Mouse (Mus musculus): ENCODE results near the gene Fbxo9. TPM values are rescaled to one million over a fixed set of nuclear protein-coding genes. Genes with fewer than 3 reads are reported as not detected.

Fbxo9 gene
- polyA plus RNA-seq, 1 experiment from 2014 or later: 41.0 TPM

DNA sequence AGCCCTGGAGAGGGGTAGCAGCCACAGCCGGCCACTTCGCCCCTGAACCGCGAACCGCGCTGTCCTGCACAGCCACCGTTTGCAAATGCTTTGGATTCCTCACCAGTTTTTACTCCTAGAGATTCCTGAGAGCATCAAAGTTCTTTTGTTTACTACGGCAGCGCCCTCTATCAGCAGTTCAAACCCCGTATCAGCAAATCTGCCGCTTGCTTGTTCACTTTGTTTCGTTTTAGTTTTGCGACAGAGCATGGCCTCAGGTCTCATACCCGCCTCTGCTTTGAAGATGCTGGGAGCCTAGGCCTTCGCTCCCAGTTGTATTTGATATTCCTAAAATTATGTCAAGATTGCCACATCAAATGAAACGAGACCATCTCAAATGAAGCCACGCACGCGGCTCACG lies 62.1 kb downstream of the Fbxo9 start:
- H3K4me1 ChIP-seq (replicated peaks; ENCODE audit: control insufficient read depth, insufficient read depth): no peaks in the 10 kb centered on the region
- H3K27ac ChIP-seq (replicated peaks): no peak overlapping the region
- no peaks in the 10 kb centered on the region for H3K36me3 ChIP-seq (ENCODE audit: control insufficient read depth, insufficient read depth, low read length)
- no peak overlapping the region for H3K9ac ChIP-seq (ENCODE audit: low read length)
- TF ChIP-seq CTCF (IDR thresholded peaks at IDR 0.05; ENCODE audit: low read depth) (peak; percentile 37), EP300 (optimal IDR thresholded peaks at IDR 0.05) (no peak)
- WGBS: 46% methylated on average over 20 of the region's 20 CpGs
- no peaks in the 10 kb centered on the region for H3K9me3 ChIP-seq (ENCODE audit: control insufficient read depth, low read length)
- H3K27me3 ChIP-seq (ENCODE audit: control insufficient read depth, insufficient read depth, low read length): no peaks in the 10 kb centered on the region
- DNase-seq (ENCODE audit: low spot score) (peak; percentile 33), ATAC-seq (ENCODE audit: low FRiP score, low TSS enrichment) (no peak)
- H3K4me3 ChIP-seq (ENCODE audit: low read depth, low read length): peak overlapping the region; percentile 20; the same call in 1 of the 2 replicates
- H3K4me2 ChIP-seq (replicated peaks; ENCODE audit: low read depth): peak overlapping the region; percentile 39; the same call in 1 of the 2 replicates

DNA sequence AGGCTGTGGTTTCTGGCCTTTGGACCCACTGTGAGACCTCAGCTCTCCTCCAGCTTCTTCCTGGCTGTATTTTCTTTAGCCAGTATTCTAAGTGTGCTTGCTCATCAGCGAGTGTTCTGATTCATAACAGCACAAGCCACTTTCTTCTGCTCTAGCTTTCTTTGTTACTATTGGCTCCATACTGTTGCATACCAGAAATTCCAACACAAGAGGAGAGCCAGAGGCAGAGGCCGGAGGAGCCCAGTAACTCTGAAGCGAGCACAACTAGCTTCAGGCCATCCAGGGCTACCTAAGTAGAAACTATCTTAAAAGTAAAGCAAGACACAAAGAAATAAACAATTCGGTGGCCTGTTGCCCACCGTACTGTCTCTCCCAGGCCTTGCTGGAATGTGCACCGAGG lies 63.7 kb downstream of the Fbxo9 start:
- no peak for ATAC-seq (ENCODE audit: low FRiP score, low TSS enrichment)

DNA sequence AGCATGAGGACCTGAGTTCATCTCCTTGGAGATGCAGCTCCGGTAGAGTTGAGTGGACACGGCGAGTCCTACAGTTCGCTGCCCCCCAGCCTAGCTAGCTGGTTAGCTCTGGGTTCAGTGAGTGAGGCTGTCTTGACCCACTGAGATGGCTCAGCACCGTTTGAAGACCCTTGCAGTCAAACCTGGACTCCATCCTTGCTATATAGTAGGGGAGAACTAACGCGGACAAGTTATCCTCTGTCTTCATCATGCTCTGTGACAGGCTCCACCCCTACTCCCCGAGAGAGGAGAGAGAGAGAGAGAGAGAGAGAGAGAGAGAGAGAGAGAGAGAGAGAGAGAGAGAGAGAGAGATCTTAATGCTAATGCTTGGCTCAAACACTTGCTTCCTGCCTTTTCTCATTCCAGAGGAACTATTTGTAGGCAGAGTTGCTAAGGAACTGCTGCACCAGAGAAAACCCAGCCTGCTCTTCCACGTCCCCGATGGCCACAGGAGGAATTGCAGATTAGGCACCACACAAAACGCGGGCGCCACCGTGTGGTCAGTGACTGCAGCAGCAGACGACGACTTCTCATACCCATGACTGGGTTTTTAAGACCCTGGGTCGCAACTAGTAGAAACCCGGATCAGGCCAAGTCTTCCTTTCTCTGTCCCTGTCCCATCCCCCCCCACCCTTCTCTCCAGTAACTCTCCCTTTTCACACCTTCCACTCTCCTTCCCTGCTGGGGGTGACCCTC lies 69.9 kb downstream of the Fbxo9 start:
- TF ChIP-seq CTCF (IDR thresholded peaks at IDR 0.05; ENCODE audit: low read depth) (peak; percentile 100), EP300 (optimal IDR thresholded peaks at IDR 0.05) (no peak)
- Histone ChIP-seq H3K27ac (replicated peaks) (no peak overlapping the region), H3K4me1 (replicated peaks; ENCODE audit: control insufficient read depth, insufficient read depth) (no peaks in the 10 kb centered on the region), H3K4me3 (ENCODE audit: low read depth, low read length) (no peak overlapping the region), H3K27me3 (ENCODE audit: control insufficient read depth, insufficient read depth, low read length) (no peaks in the 10 kb centered on the region), H3K36me3 (ENCODE audit: control insufficient read depth, insufficient read depth, low read length) (no peaks in the 10 kb centered on the region), H3K9me3 (ENCODE audit: control insufficient read depth, low read length) (no peaks in the 10 kb centered on the region), H3K9ac (ENCODE audit: low read length) (no peak overlapping the region), H3K4me2 (replicated peaks; ENCODE audit: low read depth) (no peak overlapping the region)
- peak; percentile 87 for DNase-seq (ENCODE audit: low spot score)
- WGBS: 32% methylated on average over 18 of the region's 18 CpGs
- peak; percentile 89 for ATAC-seq (ENCODE audit: low FRiP score, low TSS enrichment)

More for the DNA sequence above, 63.7 kb downstream of the Fbxo9 start:
- no peaks in the 10 kb centered on the region for H3K36me3 ChIP-seq (ENCODE audit: control insufficient read depth, insufficient read depth, low read length)
- no peaks in the 10 kb centered on the region for H3K27me3 ChIP-seq (ENCODE audit: control insufficient read depth, insufficient read depth, low read length)
- H3K9ac ChIP-seq (ENCODE audit: low read length): no peak overlapping the region
- DNase-seq (ENCODE audit: low spot score): no peak
- no peak overlapping the region for H3K4me2 ChIP-seq (replicated peaks; ENCODE audit: low read depth)
- H3K9me3 ChIP-seq (ENCODE audit: control insufficient read depth, low read length): no peaks in the 10 kb centered on the region
- H3K4me1 ChIP-seq (replicated peaks; ENCODE audit: control insufficient read depth, insufficient read depth): no peaks in the 10 kb centered on the region
- TF ChIP-seq CTCF (IDR thresholded peaks at IDR 0.05; ENCODE audit: low read depth) (no peak), EP300 (optimal IDR thresholded peaks at IDR 0.05) (no peak)
- no peak overlapping the region; the same call in 1 of the 2 replicates for H3K27ac ChIP-seq (replicated peaks)
- no peak overlapping the region for H3K4me3 ChIP-seq (ENCODE audit: low read depth, low read length)
- WGBS: 45% methylated on average over 6 of the region's 6 CpGs

DNA sequence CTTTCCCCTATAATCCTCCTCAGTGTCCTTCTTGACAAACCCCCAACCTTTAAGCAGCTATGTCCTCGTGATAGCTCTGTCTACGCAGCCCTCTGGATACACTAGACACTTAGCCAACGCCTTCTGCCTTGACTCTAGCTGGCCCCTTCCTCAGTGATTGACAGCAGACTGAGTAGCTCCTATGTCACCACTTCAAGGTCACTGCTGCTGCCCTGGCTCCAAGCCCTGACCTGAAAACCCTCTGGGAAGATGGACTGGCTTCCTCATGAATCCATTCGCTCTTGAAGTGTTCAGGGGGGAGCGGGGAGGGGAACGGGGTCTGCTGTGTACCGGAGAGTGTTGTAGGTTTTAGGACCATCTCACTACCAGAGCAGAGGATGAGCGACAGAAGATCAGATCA lies 73.0 kb downstream of the Fbxo9 start:
- 87% methylated on average over 8 of the region's 8 CpGs for WGBS
- Histone ChIP-seq H3K27ac (replicated peaks) (no peak overlapping the region), H3K9me3 (ENCODE audit: control insufficient read depth, low read length) (no peaks in the 10 kb centered on the region), H3K4me1 (replicated peaks; ENCODE audit: control insufficient read depth, insufficient read depth) (no peaks in the 10 kb centered on the region), H3K27me3 (ENCODE audit: control insufficient read depth, insufficient read depth, low read length) (no peaks in the 10 kb centered on the region), H3K9ac (ENCODE audit: low read length) (no peak overlapping the region), H3K4me2 (replicated peaks; ENCODE audit: low read depth) (no peak overlapping the region), H3K36me3 (ENCODE audit: control insufficient read depth, insufficient read depth, low read length) (no peaks in the 10 kb centered on the region), H3K4me3 (ENCODE audit: low read depth, low read length) (no peak overlapping the region)
- no peak for DNase-seq (ENCODE audit: low spot score)
- ATAC-seq (ENCODE audit: low FRiP score, low TSS enrichment): no peak
- TF ChIP-seq CTCF (IDR thresholded peaks at IDR 0.05; ENCODE audit: low read depth): no peak

DNA sequence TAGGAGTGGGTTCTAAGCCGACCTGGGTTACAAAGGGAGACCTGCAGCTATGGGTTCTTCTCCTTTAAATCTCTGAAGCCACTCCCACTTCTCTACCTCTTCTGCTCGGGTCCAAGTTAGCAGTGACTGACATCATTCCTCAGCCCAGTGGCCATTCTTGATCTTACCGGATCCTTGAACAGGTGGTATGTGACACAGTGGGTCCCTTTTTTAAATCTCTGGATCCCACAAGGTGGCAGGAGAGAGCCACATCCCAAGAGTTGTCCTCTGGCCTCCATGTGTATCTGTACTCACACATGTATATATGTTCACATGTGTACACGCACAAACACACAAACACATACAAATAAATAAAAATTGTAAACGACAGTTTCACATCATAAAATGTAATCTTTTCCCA lies 73.6 kb downstream of the Fbxo9 start:
- Histone ChIP-seq H3K36me3 (ENCODE audit: control insufficient read depth, insufficient read depth, low read length) (no peaks in the 10 kb centered on the region), H3K4me3 (ENCODE audit: low read depth, low read length) (no peak overlapping the region), H3K27me3 (ENCODE audit: control insufficient read depth, insufficient read depth, low read length) (no peaks in the 10 kb centered on the region), H3K9me3 (ENCODE audit: control insufficient read depth, low read length) (no peaks in the 10 kb centered on the region), H3K27ac (replicated peaks) (no peak overlapping the region), H3K4me1 (replicated peaks; ENCODE audit: control insufficient read depth, insufficient read depth) (no peaks in the 10 kb centered on the region), H3K4me2 (replicated peaks; ENCODE audit: low read depth) (no peak overlapping the region), H3K9ac (ENCODE audit: low read length) (no peak overlapping the region)
- 71% methylated on average over 5 of the region's 5 CpGs for WGBS
- TF ChIP-seq CTCF (IDR thresholded peaks at IDR 0.05; ENCODE audit: low read depth) (peak; percentile 45), EP300 (optimal IDR thresholded peaks at IDR 0.05) (no peak)
- DNase-seq (ENCODE audit: low spot score) (no peak), ATAC-seq (ENCODE audit: low FRiP score, low TSS enrichment) (no peak)

DNA sequence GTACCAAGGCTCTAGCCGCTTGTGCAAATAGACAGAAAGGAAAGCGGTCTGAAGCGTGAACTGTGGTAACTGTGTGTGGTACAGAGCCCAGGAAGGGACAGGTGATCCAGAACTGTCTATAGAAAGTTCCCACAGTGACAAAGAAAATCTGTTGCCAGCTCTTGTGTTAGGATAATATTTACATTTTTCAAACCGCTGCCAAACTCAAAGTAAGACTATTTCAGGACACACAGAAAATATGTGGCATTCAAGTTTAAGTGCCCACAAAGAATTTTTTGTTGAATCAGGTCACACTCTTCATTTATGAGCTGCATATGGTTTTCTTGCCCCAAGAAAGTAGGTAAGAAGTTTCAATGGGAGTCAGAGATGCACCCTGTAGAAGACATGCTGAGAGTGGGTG lies 75.9 kb downstream of the Fbxo9 start:
- no peak overlapping the region for H3K4me3 ChIP-seq (ENCODE audit: low read depth, low read length)
- TF ChIP-seq CTCF (IDR thresholded peaks at IDR 0.05; ENCODE audit: low read depth) (no peak), EP300 (optimal IDR thresholded peaks at IDR 0.05) (no peak)
- ATAC-seq (ENCODE audit: low FRiP score, low TSS enrichment): no peak
- no peak for DNase-seq (ENCODE audit: low spot score)
- no peak overlapping the region for H3K4me2 ChIP-seq (replicated peaks; ENCODE audit: low read depth)
- no peaks in the 10 kb centered on the region for H3K4me1 ChIP-seq (replicated peaks; ENCODE audit: control insufficient read depth, insufficient read depth)
- H3K36me3 ChIP-seq (ENCODE audit: control insufficient read depth, insufficient read depth, low read length): no peaks in the 10 kb centered on the region
- H3K27me3 ChIP-seq (ENCODE audit: control insufficient read depth, insufficient read depth, low read length): no peaks in the 10 kb centered on the region
- no peaks in the 10 kb centered on the region for H3K9me3 ChIP-seq (ENCODE audit: control insufficient read depth, low read length)
- 59% methylated on average over 4 of the region's 4 CpGs for WGBS
- no peak overlapping the region for H3K27ac ChIP-seq (replicated peaks)
- no peak overlapping the region for H3K9ac ChIP-seq (ENCODE audit: low read length)

Other genes with a start within 250 kb of the Fbxo9 start
- gene Elovl5, start 191.7 kb downstream of the Fbxo9 start, polyA plus RNA-seq (2015; fragmentation: Nextera tagmentation; extraction: Ambion mirVana): 38.0 and 39.5 TPM in 2 replicates
- not detected in 2 replicates for gene Gcm1, start 57.1 kb downstream of the Fbxo9 start, polyA plus RNA-seq (2015; fragmentation: Nextera tagmentation; extraction: Ambion mirVana)
- gene Ick, start 127 bp upstream of the Fbxo9 start, polyA plus RNA-seq (2015; fragmentation: Nextera tagmentation; extraction: Ambion mirVana): 28.5 and 31.3 TPM in 2 replicates
- gene Gsta4, start 73.7 kb upstream of the Fbxo9 start, polyA plus RNA-seq (2015; fragmentation: Nextera tagmentation; extraction: Ambion mirVana): 1,515 and 1,656 TPM in 2 replicates
- gene Gsta1, start 121.6 kb upstream of the Fbxo9 start, polyA plus RNA-seq (2015; fragmentation: Nextera tagmentation; extraction: Ambion mirVana): 1,326 and 1,348 TPM in 2 replicates
- 929 and 937 TPM in 2 replicates for gene Gm3776, start 148.1 kb upstream of the Fbxo9 start, polyA plus RNA-seq (2015; fragmentation: Nextera tagmentation; extraction: Ambion mirVana)
- gene Gm10639, start 180.9 kb upstream of the Fbxo9 start, polyA plus RNA-seq (2015; fragmentation: Nextera tagmentation; extraction: Ambion mirVana): 5.1 and 5.8 TPM in 2 replicates
- not detected in 2 replicates for gene Omt2a, start 205.7 kb upstream of the Fbxo9 start, polyA plus RNA-seq (2015; fragmentation: Nextera tagmentation; extraction: Ambion mirVana)
- not detected in 2 replicates for gene Omt2b, start 218.5 kb upstream of the Fbxo9 start, polyA plus RNA-seq (2015; fragmentation: Nextera tagmentation; extraction: Ambion mirVana)
- 69.4 and 82.2 TPM in 2 replicates for gene Gsta2, start 246.7 kb upstream of the Fbxo9 start, polyA plus RNA-seq (2015; fragmentation: Nextera tagmentation; extraction: Ambion mirVana)